Mouse (Mus musculus): Measurements from ENCODE around the gene Maml3. TPM values are rescaled to one million over a fixed set of nuclear protein-coding genes. Genes with fewer than 3 reads are reported as not detected.

Gene Maml3
- total RNA-seq, 2 experiments from 2014 or later = 9.9 to 10.1 TPM

- intact Hi-C loops (cut with DNase I) = no loop called here
- peak; percentile 20 to 54 for DNase-seq (ENCODE audit: low spot score in 2 of 2)
These were observed 354.9 kb downstream of the Maml3 start for GRCm38 (mm10) chr3:51749812-51750481.

DNA sequence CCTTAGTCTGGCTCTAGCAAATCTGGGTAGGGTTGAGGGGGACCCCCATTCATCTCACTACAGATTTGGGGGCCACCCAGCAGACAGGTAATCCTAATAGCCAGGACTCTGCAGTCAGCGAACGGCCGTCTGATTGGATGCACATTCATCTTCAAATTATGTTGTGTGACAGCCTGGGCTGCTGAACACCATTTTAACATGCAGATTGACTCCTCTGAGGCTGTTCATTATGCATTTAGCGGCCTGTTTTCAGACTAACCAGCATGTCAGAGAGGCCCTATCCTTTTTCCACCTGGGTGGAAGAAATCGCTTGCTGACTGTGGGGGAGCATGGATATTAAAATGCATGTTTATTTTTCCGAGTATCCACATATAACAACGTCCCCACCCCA, 355.5 kb downstream of the Maml3 start:
- intact Hi-C loops (cut with DNase I) = no loop called here
- DNase-seq (ENCODE audit: low spot score in 2 of 2) = peak; percentile 12 to 25

- intact Hi-C loops (cut with DNase I) = no loop called here
- no peak for DNase-seq (ENCODE audit: low spot score in 2 of 2)
These were observed 356.2 kb downstream of the Maml3 start for GRCm38 (mm10) chr3:51748436-51749376.

- DNase-seq (ENCODE audit: low spot score in 2 of 2) = no peak
These were observed 358.1 kb downstream of the Maml3 start for GRCm38 (mm10) chr3:51746816-51747215.

GRCm38 (mm10) chr3:51745162-51745561, 359.7 kb downstream of the Maml3 start:
- intact Hi-C loops (cut with DNase I) = no loop called here
- DNase-seq (ENCODE audit: low spot score in 2 of 2) = no peak

More at GRCm38 (mm10) chr3:51746816-51747215, 358.1 kb downstream of the Maml3 start:
- intact Hi-C loops (cut with DNase I) = no loop called here

- DNase-seq (ENCODE audit: low spot score in 2 of 2) = no peak
- intact Hi-C loops (cut with DNase I) = no loop called here
These were observed 360.5 kb downstream of the Maml3 start for GRCm38 (mm10) chr3:51744339-51744759.

GRCm38 (mm10) chr3:51742405-51742804, 362.5 kb downstream of the Maml3 start:
- intact Hi-C loops (cut with DNase I) = no loop called here

DNA sequence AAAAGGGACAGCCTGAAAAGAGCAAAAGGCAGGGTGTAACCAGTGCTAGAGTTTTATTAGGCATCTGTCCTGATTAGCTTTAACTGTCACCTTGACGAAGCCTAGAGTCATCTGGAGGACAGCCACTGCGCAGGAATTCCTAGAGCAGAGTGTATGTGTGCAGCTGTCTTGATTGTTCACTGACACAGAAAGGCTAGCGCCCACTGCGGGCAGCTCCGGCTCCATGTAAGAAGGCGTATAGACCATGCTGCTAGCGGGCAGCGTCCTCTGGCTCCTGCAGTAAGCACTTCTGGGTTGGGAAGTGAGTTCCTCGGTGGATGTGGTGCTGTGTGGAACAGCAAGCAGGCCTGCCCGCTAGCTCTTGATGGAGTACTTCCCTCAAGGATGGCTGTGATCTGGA, 363.1 kb downstream of the Maml3 start:
- no peak for DNase-seq (ENCODE audit: low spot score in 2 of 2)
- intact Hi-C loops (cut with DNase I) = no loop called here

More at GRCm38 (mm10) chr3:51742405-51742804, 362.5 kb downstream of the Maml3 start:
- DNase-seq (ENCODE audit: low spot score in 2 of 2) = no peak

DNA sequence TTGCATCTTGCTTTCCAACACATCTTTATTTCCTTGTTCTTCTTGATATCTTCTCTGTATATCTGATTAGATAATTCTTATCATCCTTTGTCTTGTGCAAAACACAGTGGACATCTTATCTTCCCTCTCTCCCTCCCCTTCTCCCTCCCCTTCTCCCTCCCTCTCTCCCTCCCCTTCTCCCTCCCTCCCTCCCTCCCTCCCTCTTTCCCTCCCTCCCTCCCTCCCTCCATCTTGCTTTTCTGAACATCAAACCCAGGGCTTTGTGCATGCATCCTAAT, 365.1 kb downstream of the Maml3 start:
- no peak for DNase-seq (ENCODE audit: low spot score in 2 of 2)
- intact Hi-C loops (cut with DNase I) = no loop called here

DNA sequence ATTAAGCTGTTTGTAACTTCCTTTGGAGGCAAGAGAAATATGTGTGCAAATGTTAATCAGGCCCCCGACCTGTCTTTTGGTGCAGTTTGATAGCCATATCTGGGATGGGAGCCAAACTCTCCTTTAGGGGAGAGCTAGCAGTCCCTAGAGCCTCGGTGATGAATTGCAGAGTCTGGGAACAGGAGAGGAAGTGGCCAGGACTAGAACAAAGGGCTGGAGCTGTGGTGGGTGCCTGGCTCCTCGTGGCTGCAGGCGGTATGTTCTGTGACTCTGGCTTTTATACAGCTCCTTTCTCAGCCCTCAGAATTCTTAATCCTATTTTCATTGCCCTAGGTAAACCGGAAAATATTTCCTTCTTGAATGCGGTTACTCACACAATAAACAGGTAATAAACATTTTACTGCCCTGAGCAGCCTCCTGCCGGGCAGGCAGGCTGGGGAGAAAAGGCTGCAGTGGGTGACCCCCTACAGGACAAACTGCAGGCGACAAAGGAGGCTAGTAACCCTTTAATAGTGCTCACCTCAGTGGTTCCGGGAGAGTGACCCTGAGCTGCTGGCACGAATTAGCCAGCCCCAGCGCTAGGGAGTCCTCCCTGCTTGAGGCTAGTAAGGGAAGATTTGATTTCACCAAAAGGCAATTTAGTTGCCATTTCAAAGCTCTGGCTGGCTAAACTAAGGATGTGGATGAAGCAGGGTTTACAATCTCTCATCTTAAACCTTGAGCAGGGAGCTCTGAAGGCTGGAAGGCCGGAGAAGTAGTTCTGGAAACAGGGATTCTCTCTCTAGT, 365.6 kb downstream of the Maml3 start:
- DNase-seq (ENCODE audit: low spot score in 2 of 2) = no peak
- intact Hi-C loops (cut with DNase I) = no loop called here

- intact Hi-C loops (cut with DNase I) = no loop called here
- DNase-seq (ENCODE audit: low spot score in 2 of 2) = no peak
These were observed 371.2 kb downstream of the Maml3 start for GRCm38 (mm10) chr3:51733685-51734084.

DNA sequence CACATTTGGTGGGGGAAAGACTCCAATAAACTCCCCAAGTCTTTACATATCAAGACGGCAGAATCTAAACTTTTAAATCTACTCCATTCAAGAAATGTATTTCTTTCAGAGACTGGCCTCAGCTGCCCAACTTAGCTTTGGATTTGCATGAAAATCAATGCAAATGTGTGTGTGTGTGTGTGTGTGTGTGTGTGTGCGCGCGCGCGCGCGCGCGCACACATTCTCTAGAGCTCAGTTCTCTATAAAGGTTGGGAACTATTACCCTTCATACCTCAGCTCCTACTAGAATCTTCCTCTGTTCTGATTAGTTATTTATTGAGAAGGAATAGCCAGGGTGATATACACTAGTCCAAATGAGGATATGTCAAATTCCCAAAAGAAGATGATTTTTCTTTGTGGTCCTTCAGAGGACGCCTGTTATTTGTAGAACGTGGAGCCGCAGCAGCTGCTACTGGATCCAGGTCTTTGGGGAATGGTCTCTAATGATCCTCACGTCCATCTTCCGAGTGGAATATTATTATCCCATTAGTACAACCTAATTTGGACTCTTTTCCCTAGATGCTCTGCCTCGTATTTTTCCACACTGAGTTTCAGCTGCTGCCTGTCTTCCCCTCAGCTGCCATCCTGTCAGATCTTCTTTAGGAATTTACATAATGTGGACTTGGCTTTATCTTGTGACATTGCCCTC, 372.8 kb downstream of the Maml3 start:
- no peak for DNase-seq (ENCODE audit: low spot score in 2 of 2)
- intact Hi-C loops (cut with DNase I) = no loop called here

- intact Hi-C loops (cut with DNase I) = no loop called here
- no peak for DNase-seq (ENCODE audit: low spot score in 2 of 2)
These were observed 374.2 kb downstream of the Maml3 start for GRCm38 (mm10) chr3:51730662-51731061.

- no peak for DNase-seq (ENCODE audit: low spot score in 2 of 2)
- intact Hi-C loops (cut with DNase I) = no loop called here
These were observed 375.6 kb downstream of the Maml3 start for GRCm38 (mm10) chr3:51729109-51729918.

- intact Hi-C loops (cut with DNase I) = no loop called here
- DNase-seq (ENCODE audit: low spot score in 2 of 2) = no peak
These were observed 376.4 kb downstream of the Maml3 start for GRCm38 (mm10) chr3:51728456-51728855.

DNA sequence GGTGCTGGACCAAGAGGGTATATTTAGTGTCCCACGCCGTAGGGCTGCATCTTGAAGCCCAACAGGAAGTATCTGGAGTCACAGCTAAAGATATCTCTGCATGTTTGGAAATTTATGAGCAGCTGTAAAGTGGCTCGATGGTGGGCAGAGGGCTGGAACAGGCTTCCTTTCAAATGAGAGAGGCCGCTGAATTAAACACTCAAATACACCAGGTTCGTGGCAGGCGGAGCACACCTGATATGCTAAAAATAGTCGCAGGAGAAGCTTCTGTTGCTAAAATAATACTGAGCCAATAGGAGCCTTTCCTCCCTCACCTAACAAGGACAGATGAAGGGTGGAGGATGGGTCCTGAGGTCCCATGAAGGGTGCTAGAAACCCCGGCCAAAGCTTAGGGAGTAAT, 376.9 kb downstream of the Maml3 start:
- intact Hi-C loops (cut with DNase I) = no loop called here
- peak; percentile 20 to 63 for DNase-seq (ENCODE audit: low spot score in 2 of 2)

- intact Hi-C loops (cut with DNase I) = no loop called here
These were observed 377.4 kb downstream of the Maml3 start for GRCm38 (mm10) chr3:51727487-51727886.

GRCm38 (mm10) chr3:51726257-51726656, 378.6 kb downstream of the Maml3 start:
- intact Hi-C loops (cut with DNase I) = no loop called here
- DNase-seq (ENCODE audit: low spot score in 2 of 2) = no peak

More at GRCm38 (mm10) chr3:51727487-51727886, 377.4 kb downstream of the Maml3 start:
- no peak for DNase-seq (ENCODE audit: low spot score in 2 of 2)

DNA sequence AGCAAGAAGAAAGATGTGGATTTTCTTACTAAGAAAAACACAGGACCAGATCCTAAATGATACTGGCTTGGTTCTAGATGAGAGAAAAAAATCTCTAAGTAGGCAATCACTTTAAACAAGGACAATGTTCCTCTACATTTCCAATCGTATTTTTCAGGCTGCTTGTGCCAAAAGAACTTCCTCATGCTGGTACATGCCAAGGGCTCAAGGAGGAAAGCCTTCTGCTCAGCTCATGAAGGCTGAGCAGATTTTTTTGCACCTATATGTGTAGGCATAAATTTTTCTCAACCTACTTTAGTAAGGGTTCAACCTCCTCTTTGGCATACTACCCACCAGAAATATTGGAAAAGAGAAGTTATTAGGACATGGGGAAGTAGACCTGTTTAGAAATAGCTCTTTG, 384.9 kb downstream of the Maml3 start:
- intact Hi-C loops (cut with DNase I) = no loop called here
- DNase-seq (ENCODE audit: low spot score in 2 of 2) = peak in 1 of 2 experiments; percentile 29
